Mouse (Mus musculus) ES-E14 (cell line): ENCODE measurements around the gene Fbxo40.

ENCODE experiments used
- CHD2 ChIP-seq: IDR thresholded peaks from 2 replicates; pipeline ENCODE4 v1.6.1; 2014; ENCODE audit warnings: mild to moderate bottlenecking, low read depth, low read length, inconsistent platforms
- HCFC1 ChIP-seq: IDR thresholded peaks from 2 replicates; pipeline ENCODE4 v1.6.1; 2012; ENCODE audit warnings: low read length, inconsistent platforms, borderline replicate concordance; ENCODE audit not compliant: insufficient read depth
- MAFK ChIP-seq: IDR thresholded peaks from 2 replicates; pipeline ENCODE4 v1.6.1; 2014; ENCODE audit warnings: mild to moderate bottlenecking, low read depth, low read length, inconsistent platforms; ENCODE audit not compliant: insufficient read depth
- ZC3H11A ChIP-seq: IDR thresholded peaks from 2 replicates; pipeline ENCODE4 v1.6.1; 2012; ENCODE audit warnings: low read depth, mild to moderate bottlenecking, inconsistent platforms, low read length, borderline replicate concordance
- ZNF384 ChIP-seq: IDR thresholded peaks from 2 replicates; pipeline ENCODE4 v1.6.1; 2012; ENCODE audit warnings: low read depth, low read length, inconsistent platforms

- no peak for TF ChIP-seq ZC3H11A
- TF ChIP-seq HCFC1 = no peak
- no peak for TF ChIP-seq MAFK
- TF ChIP-seq ZNF384 = no peak
- TF ChIP-seq CHD2 = no peak
Observed at GRCm38 (mm10) chr16:36934841-36935620, 55.2 kb downstream of the Fbxo40 start, which contains the start of gene Hcls1.
